Mouse (Mus musculus) thymus, postnatal 10 days (tissue): ENCODE results near the gene Bcl11b.

ENCODE experiments used
- DNase-seq, 2 experiments: peaks; one replicate each; pipeline ENCODE4 v3.0.0; 2021; ENCODE audit warnings: low spot score in 2 of 2

Bcl11b gene

GRCm38 (mm10) chr12:108003483-108003882, at the start of gene Bcl11b:
Gene Bcl11b, minus strand, starts transcription at chr12:108003602.
- peak in 1 of 2 experiments; percentile 43 for DNase-seq

GRCm38 (mm10) chr12:108050996-108051395, 47.6 kb upstream of the Bcl11b start:
- no peak for DNase-seq

DNA sequence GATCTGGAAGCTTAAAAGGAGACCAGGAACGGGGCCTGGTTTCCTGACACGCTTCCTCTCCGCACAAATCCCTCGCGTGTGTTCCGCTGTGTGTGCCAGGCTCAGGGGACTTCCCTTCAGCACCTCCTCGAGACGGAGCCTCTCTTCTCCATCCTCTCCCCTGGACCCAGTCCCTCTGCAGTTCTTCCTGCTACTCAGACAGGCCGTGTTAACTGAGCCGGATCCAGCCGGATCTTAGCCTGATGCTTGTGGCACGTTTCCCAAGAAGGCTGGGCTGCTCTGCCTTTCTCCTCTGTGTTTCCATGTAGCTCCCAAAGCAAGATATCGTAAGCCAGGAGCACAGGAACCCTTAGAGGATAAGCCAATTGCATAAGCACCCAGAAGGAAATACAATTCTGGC, 46.2 kb upstream of the Bcl11b start:
- no peak for DNase-seq

DNA sequence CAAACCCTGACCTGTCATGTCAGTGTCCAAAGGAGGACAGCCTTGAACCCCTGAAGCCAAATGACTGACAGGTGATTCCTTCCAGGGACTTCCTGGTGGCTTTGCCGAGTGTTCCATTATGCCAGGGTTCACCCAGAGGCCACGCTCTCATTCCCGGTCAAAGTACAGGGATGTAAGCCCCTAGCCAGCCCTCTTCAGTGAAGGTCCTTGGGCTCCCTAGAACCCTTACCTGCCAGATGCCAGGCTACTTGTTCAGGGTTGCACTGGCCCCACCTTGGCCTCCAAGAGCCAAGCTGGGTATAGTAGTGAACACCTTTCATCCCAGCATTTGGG, 38.8 kb upstream of the Bcl11b start:
- DNase-seq: no peak

DNA sequence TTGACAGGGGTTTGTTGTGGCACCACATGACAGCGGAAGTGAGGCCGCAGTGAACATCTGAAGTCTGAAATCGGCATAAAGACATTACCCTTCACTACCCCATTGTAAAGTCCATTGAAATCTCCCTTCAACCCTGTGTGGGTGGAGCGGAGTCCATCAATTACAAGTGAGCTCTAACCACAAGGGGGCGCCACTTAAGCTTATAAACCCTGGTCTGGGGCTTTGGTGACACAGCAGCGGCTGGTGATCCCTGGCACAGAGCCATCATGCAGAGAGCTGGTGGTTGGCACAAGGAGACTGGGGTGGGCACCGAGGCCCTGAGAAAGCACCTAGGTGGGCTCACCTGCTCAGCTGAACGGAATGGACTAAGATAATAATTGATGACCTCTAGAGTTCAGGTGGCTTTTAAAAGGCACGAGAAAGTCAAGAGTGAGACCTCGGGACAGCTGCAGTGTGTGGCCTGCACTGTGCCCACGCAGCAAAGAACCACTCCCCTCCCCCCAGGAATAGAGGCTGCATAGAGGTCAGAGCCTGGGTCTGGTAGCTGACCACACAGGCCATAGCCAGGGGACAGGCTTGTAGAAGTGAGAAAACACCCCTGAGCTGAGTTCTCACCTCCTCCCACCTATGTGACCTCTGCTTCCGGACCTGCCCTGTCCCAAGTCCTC, 38.3 kb upstream of the Bcl11b start:
- DNase-seq: peak; percentile 24 to 76

- DNase-seq: no peak
Measured at GRCm38 (mm10) chr12:108037446-108037845, 34.0 kb upstream of the Bcl11b start.

GRCm38 (mm10) chr12:108035412-108036078, 32.1 kb upstream of the Bcl11b start:
- no peak for DNase-seq

GRCm38 (mm10) chr12:108022835-108023615, 19.6 kb upstream of the Bcl11b start:
- no peak for DNase-seq

DNA sequence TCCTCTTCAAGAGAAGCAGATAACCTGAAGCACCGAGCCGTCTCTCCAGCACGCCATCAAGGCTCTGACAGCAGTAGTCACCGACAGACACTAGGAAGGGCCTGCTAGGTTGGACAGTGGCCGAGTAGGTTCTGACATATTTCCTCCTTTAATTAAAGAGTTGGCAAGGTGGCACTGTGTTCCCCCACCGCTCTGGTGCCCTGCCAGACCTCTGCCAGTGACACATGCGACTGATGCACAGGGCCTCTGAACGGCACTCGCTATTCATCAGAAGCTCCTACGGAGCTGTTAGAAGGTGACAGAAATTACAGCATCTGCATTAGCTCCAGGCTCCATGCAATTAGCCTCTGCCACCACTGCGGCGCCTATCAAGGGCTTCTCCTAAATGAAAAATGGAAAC, 8.6 kb upstream of the Bcl11b start:
- DNase-seq: no peak

DNA sequence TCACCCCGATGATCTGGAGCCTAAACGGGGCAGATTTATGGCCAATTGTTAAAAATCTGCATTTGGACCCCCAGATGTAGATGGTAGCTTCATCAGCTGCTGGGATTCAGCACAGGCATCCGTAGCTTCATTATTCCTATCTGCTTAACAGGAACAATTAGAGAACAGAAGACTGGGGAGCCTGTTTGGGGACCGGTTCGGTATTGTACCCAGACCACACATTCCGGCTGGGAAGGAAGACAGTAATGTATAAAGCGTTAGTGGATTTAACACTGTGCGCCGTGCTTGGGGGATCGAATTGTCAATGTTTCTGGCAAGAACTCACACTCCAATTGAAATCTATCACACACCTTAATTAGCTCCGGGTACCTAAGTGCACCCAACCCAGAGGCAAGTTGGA, 6.9 kb upstream of the Bcl11b start:
- no peak for DNase-seq

DNA sequence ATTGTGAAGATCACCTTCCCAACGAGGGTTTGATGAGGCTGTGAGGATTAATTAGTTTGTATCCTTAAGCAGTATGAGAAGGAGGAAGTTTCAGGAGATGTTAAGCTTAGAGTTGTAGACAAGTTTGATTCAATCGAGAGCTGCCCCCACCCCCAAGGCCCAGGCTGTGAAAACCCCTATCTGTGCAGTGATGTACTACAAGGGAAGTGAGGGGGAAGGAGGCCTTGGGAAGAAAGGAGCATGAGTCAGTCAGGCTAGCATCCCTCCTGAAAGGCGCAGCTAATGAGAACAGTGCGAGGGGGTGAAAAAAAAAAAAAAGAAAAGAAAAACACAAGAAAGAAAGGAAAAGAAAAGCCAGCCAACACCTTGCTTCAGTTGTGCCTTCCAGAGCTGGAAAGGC, 5.8 kb upstream of the Bcl11b start:
- DNase-seq: no peak

DNA sequence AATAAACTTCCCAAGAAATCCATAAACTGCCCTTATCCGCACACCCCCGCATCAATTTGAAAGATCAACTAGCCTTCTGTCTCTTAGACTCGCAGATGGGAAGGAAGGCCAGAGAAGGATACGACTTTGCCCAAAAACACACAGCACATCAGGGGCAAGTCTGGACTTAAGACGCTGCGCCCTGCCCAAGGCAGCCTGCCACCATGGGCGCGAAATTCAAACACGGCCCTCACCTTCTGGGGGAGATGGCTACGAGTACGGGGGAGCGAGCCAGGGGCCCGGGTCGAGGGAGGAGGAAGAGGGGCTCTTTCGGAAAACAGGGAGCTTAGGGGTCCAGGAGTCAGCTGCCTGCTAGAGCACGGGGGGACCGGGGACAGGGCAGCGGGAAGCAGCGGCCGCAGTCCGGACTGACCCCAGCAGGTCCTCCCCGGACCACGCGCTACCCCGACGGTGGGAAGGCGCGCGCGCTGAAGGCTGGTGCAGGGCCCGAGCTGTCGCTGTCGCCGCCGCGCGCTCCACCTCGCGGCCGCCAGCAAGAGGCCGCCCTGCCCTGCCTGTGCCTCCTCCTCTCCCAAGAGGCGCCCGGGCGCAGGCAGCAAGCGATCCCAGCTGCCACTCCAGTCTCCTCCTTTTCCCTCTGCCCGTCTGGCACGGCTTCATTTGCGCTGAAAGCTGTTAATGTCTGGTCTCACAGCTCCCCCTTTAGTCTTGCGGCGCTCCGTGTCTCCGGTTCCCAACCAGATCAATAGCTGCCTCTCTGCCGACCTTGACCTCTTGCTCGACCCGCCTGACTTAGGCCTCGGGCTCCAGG, 2.6 kb upstream of the Bcl11b start:
- DNase-seq: peak; percentile 59 to 73

DNA sequence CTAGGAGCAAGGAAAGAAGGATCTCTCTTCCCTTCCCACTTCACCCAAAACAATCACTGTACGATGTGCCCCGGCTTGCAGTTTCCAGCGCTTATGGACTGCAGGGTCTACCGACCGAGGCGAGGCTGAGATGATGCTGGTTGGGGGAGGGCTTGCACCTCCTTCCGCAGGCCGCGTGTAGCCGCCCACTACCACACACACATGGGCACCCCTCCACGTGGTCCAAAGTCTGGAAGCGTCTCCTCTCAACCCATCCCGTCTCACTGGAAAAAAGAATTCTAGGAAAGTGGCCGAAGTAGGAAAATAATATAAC, 2.0 kb upstream of the Bcl11b start:
- no peak for DNase-seq

- DNase-seq: peak; percentile 47
Measured at GRCm38 (mm10) chr12:108004701-108005487, 1.5 kb upstream of the Bcl11b start.

DNA sequence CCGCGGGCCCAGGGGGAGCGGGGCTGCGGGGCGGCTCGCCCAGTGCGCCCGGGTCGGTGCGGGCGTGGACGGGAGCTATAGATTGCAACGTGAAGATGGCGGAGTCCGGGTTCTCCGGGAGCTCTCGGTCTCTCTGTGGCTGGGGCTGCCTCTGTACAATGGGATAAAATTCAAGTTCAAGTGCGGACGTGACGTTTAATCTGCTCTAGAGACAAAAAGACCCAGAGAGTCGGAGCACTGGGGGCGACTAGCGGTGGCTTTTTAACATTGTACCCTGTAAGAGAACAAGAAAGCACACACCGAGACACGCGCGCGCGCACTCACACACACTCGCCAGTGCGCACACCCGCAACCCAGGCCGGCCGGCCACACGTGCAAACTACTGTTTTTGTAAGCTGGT, 526 bp upstream of the Bcl11b start:
- DNase-seq: peak; percentile 89 to 90

DNA sequence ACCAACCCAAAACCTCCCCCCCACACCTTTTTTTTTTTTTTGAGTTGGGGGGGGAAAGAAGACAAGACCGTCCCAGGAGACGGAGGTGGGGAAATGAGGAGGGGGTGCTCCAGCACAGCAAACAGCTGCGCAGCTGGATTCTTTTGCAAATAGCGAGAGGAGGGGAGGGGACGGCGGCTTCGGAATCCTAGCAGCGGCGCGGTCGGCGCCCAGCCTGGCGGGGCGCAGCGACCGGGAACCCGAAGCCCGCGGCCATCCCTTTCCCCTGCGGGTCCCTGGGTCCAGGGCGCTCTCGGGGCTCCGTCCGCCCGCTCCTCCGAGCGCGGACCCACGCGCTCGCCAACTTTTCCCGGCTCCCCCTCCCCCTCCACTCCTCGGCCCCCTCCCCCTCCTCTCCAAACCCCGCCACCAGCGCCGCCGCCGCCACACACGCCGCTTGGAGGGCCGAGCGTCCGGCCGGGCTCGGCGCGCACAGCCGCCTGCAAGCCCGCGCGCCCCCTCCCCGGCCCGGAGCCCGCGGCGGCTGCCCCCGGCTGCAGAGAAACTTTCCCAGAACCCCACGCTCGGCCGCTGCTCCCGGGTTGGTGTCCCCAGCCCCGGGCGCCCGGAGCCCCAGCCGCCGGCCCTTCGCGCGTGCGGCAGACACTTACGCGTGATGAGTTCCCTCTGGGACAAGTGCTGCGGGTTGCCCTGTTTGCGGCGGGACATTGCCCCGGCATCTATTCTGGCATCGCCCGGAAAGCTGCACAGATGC, 789 bp downstream of the Bcl11b start:
- DNase-seq: peak; percentile 49

- peak; percentile 71 to 76 for DNase-seq
Measured at GRCm38 (mm10) chr12:108001652-108002340, 1.6 kb downstream of the Bcl11b start.

DNA sequence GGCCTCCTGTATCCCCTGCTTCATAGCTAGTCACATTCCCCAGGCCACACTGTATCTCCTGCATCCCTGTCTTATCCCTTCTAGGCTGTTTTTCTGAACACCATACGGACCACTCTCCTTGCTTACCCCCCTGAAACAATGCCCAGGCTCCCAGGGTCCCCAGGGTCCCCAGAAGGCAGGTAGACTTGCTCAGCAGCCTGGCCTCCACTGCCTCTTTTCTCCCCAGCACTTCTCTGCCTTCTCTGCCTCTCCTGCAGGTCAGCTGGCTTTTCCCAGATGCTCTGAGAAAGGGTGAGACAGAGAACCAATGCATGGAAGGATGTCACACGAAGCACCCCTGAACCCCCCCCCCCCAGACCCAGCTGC, 2.7 kb downstream of the Bcl11b start:
- no peak for DNase-seq

DNA sequence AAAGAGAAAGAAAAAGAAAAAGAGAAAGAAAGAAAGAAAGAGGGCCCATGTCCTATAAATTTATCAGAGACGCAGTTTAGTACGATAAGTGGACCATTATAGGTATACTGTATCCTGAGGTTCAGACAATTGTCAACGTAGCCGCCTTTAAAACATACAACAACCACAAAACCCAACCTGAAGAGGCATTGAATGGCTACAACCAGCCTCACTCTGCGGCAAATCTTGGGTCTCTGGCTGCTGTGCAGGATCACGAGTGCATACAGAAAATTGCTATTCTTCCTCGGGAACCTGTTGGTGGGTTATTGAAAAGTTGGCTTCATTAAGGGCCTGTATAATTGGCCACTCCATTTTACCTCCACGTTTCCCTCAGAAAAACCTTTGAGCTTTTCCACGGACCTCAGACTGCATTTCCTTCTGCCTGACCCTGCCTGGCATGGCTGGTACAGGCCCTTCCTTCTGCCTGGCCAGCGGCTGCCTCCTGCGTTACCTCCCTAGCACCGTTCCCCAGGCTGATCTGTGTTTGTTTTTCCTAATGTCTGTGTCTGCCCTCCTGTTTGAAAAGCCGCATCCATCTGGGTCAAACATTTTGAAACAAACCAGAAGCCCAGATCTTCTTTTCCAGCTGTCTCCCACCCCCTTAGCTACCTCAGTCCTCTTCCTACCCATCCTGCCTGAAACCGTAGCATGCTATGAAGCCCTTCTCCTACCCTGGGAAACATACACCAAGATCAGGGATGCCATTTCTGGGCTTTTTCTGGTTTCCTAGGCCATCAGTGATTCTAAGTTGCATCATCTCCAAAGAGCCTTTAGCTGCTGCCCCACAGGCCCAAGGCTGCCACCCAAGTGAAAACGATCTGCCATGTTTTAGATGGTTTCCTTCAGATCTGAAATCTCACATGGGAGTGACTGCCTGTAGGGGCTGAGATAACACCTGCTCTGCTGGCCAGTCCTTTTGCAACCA, 3.4 kb downstream of the Bcl11b start:
- DNase-seq: no peak
